7 mouse cellular contexts compared by ENCODE assay signal in genomic region chr10:125786197-125786879, GRCm38 (mm10).
DNase-seq lines count a peak whose midpoint lies in the region; ATAC-seq and TF ChIP-seq lines count a peak whose summit lies in the region.

No protein-coding gene starts in this region.

- peaks cover 30% of the 10 kb centered on the region for H3K4me1 ChIP-seq in forebrain, embryonic 13.5 days
- peaks cover 50% of the 10 kb centered on the region for H3K4me1 ChIP-seq in limb, embryonic 12.5 days (replicated peaks)
- peaks cover 30% of the 10 kb centered on the region for H3K4me1 ChIP-seq in neural tube, embryonic 15.5 days

- H3K36me3 ChIP-seq in forebrain, embryonic 13.5 days (ENCODE audit: poor library complexity, severe bottlenecking), result no peaks in the 10 kb centered on the region
- no peaks in the 10 kb centered on the region for H3K36me3 ChIP-seq in limb, embryonic 12.5 days
- no peaks in the 10 kb centered on the region for H3K36me3 ChIP-seq in neural tube, embryonic 15.5 days

- 0 out of 2 replicates have a peak overlapping the region, but pooled peaks have one; percentile 52 for H3K9ac ChIP-seq in forebrain, embryonic 13.5 days
- 0 out of 2 replicates have a peak overlapping the region, but pooled peaks have one; percentile 2 for H3K9ac ChIP-seq in limb, embryonic 12.5 days (replicated peaks)
- peak overlapping the region; percentile 40; the same call in 1 of the 2 replicates for H3K9ac ChIP-seq in neural tube, embryonic 15.5 days (replicated peaks)

- peaks cover 3% of the 10 kb centered on the region for H3K27me3 ChIP-seq in forebrain, embryonic 13.5 days
- no peaks in the 10 kb centered on the region for H3K27me3 ChIP-seq in limb, embryonic 12.5 days
- no peaks in the 10 kb centered on the region for H3K27me3 ChIP-seq in neural tube, embryonic 15.5 days (replicated peaks)

- no peaks in the 10 kb centered on the region for H3K9me3 ChIP-seq in forebrain, embryonic 13.5 days (replicated peaks)
- H3K9me3 ChIP-seq in limb, embryonic 12.5 days, result no peaks in the 10 kb centered on the region
- H3K9me3 ChIP-seq in neural tube, embryonic 15.5 days (replicated peaks), result no peaks in the 10 kb centered on the region

- H3K4me3 ChIP-seq in left cerebral cortex, adult 2 months, result peak overlapping the region; percentile 33
- peak overlapping the region; percentile 31 for H3K4me3 ChIP-seq in forebrain, embryonic 13.5 days
- peak overlapping the region; percentile 18; the same call in 1 of the 2 replicates for H3K4me3 ChIP-seq in limb, embryonic 12.5 days (replicated peaks)
- peak overlapping the region; percentile 31 for H3K4me3 ChIP-seq in neural tube, embryonic 15.5 days (replicated peaks)

- intact Hi-C loops in left cerebral cortex, adult 2 months (cut with DNase I), result loop anchor here (5.0 kb wide), 4 partner anchors 211 to 1081 kb away; no protein-coding TSS in a partner anchor

- H3K27ac ChIP-seq in left cerebral cortex, adult 2 months, result no peak overlapping the region
- H3K27ac ChIP-seq in forebrain, embryonic 13.5 days, result 0 out of 2 replicates have a peak overlapping the region, but pooled peaks have one; percentile 35
- H3K27ac ChIP-seq in limb, embryonic 12.5 days, result peak overlapping the region; percentile 94
- 0 out of 2 replicates have a peak overlapping the region, but pooled peaks have one; percentile 18 for H3K27ac ChIP-seq in neural tube, embryonic 15.5 days (replicated peaks)

- peak overlapping the region; percentile 67 for H3K4me2 ChIP-seq in forebrain, embryonic 13.5 days
- peak overlapping the region; percentile 52 for H3K4me2 ChIP-seq in limb, embryonic 12.5 days
- peak overlapping the region; percentile 68 for H3K4me2 ChIP-seq in neural tube, embryonic 15.5 days

- no peak for TF ChIP-seq CTCF in left cerebral cortex, adult 2 months (IDR thresholded peaks at IDR 0.05)

- DNase-seq in left cerebral cortex, adult 2 months (ENCODE audit: extremely low spot score in 1 of 2, low spot score in 2 of 2), result no peak
- no peak for DNase-seq in left cerebral cortex, adult 18-20 months (ENCODE audit: low spot score in 2 of 2)
- no peak for DNase-seq in frontal cortex, adult 2 months (ENCODE audit: extremely low spot score in 1 of 2, low spot score in 1 of 2)
- DNase-seq in left cerebral cortex, adult 11 months (ENCODE audit: low spot score), result no peak

- WGBS in forebrain, embryonic 13.5 days, result 4% methylated on average over 10 of the region's 10 CpGs
- WGBS in limb, embryonic 12.5 days, result 3% methylated on average over 10 of the region's 10 CpGs
- 22% methylated on average over 10 of the region's 10 CpGs for WGBS in neural tube, embryonic 15.5 days

- peak; percentile 13; the same call in 1 of the 2 replicates for ATAC-seq in forebrain, embryonic 13.5 days
- peak; percentile 54 for ATAC-seq in limb, embryonic 12.5 days (ENCODE audit: insufficient number of reproducible peaks, insufficient read depth, low FRiP score, low TSS enrichment, low read depth)
- ATAC-seq in neural tube, embryonic 15.5 days (ENCODE audit: low FRiP score), result no peak

Comparison
In these comparisons a context has a peak if more than half of its experiments do, and no peak if none do; other contexts are left out.
1. H3K9ac ChIP-seq: peak in every context shown above with its lines; median percentile 52 in forebrain, embryonic 13.5 days; 40 in neural tube, embryonic 15.5 days; 2 in limb, embryonic 12.5 days.